Mouse (Mus musculus): ENCODE data around the gene Arcn1.

Gene Arcn1

DNA sequence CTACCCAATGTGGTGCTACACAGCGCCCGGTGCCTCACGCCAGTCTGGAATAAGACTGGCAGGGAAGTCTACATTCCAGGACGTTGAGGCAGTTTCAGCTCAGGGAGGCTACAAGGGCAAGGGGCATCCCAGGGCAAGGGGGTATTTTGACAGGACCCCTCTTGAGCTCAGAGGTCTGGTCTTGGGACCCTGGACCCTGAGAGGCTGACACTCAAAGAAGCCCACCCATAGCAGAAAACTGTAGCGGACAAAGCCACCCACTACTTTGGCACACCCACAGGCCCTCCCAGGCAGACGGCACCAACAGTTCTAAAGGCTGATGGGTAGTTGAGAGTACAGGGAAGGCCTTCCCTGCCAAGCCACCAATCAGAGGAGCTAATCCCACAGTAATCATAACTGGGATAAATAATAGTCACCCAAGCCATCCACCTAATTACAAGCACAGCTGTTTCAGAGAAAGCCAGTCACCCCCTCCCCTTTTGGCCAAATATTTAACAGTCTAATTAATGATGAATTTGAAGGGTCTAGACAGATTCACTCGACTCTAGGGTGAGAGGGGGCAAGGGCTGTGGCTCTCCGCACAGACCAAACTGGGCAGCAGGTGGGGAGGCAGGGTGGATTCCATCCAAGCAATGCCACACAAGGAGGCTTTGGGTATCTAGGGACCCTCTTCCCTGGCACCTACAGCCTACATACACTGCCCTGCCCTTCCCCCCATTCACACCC, 47.9 kb downstream of the Arcn1 start:
- no peak for DNase-seq (ENCODE audit: low spot score)

GRCm38 (mm10) chr9:44718937-44719631, 48.6 kb downstream of the Arcn1 start:
- no peak for DNase-seq (ENCODE audit: low spot score)

- DNase-seq (ENCODE audit: low spot score), result peak; percentile 79
These were observed 49.8 kb downstream of the Arcn1 start for GRCm38 (mm10) chr9:44717822-44718242.

DNA sequence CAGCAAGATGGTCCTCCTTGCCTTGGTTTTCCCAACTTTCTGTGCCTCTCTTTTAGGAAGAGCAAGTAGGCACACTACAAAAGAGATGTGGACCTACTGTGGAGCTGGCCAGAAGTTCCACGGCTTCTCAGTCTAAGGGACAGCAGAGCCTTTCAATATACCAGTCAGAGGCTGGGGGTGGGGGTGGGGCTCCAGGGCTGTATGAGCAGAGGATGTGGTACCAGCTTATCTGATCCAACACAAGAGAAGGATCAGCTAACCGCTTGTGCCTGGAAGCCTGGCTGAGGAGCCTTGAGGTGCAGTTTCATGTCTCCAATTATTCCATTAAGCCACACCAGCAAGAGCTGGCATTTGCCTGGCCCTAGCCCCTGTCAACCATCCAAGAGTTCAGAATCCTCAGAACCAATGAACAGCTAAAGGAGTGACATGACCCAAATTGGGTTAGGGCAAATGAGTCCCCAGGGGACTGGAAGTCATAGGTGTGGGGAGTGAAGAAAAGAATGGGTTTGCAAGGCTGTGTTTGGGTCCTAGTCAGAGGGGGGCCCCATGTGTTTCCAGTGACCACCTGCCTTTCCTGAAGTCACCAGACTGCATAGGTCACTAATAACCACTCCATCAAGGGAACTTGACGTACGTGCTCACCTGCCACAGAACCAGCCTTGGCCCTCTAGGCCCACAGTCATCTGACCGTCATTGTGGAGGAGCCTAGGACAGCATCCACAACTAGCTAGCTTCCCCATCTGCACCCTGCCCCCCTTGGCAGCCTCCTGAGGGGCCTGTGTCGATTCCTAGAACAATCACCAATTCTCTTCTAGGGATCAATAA, 50.4 kb downstream of the Arcn1 start:
- no peak for DNase-seq (ENCODE audit: low spot score)

- DNase-seq (ENCODE audit: low spot score), result no peak
These were observed 51.8 kb downstream of the Arcn1 start for GRCm38 (mm10) chr9:44715705-44716362.

DNA sequence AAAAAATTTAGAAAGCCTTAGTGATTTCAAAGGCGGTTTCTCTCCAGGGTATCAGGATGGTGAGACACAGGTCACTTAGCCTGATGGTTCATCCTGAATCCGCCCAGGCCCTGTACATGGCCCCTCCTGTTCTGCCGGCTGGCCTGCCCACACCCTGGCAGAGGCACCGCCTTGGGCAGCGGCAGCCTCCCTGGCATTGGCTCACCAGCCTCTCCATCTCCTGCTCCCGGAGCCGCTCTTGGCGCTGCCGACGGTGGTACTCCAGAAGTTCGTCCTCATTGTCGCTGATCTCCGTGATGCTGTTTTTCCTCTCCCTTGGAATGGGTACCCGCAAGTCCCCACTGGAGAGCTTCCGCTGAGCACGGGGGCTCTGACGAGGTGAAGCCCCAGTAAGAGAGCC, 52.5 kb downstream of the Arcn1 start:
- no peak for DNase-seq (ENCODE audit: low spot score)

DNA sequence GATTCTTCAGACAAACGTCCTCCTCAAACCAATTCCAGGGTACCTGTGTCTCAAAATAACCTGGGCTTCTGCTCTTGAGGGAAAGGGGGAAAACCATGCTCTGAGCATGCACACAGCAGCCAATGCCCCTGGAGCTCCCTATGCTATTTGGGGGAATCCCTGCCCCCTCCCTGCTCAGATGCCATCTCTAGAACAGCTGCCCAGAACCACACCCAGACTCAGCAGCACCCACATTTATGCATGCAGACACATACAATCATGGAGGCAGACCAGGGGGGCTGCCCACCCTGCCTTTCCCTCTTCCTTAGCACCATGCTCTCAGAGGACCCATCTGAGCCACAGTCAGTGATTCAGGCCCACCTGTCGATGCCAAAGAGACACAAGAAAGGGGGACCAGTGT, 54.1 kb downstream of the Arcn1 start:
- DNase-seq (ENCODE audit: low spot score), result no peak

DNA sequence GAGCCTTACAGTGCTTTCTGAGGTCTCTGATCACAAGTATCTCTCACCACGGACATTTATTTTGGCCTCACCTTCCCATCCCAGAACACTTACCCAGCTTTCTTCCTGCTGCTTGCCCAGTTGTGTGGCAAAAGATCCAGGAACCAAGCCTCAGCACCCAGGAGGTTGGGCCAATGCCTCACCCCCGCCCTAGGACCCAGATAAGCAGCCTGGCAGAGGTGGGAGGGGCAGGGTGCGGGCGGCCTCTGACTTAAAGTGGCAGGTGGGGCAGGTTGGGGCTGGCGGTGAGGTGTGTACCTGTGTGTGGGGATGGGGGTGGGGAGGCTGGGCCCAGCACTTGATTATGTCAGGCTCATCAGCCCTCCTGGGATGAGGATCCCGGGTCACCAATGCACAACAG, 54.6 kb downstream of the Arcn1 start:
- DNase-seq (ENCODE audit: low spot score), result no peak

DNA sequence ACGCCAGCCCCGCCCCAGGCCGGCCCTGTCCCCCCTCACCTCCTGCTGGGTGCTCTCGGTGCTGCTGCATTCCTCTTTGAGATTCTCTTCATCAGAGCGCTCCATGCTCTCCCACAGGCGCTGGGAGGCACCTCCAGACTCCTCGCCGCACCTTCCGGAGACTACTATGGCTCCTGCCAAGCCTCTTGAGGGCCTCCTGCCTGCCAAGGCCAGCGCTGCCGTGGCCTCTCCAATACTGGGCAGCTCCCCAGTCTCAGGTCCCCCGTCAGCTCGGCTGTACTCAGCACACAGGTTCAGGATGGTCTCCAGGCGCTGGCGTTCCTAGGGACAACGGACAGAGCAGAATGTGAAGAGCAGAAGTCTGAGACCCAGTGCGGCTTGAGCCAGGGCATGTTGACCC, 56.0 kb downstream of the Arcn1 start:
- no peak for DNase-seq (ENCODE audit: low spot score)

GRCm38 (mm10) chr9:44710213-44710612, 57.4 kb downstream of the Arcn1 start:
- no peak for DNase-seq (ENCODE audit: low spot score)

GRCm38 (mm10) chr9:44709600-44709999, 58.0 kb downstream of the Arcn1 start:
- no peak for DNase-seq (ENCODE audit: low spot score)

GRCm38 (mm10) chr9:44708925-44709324, 58.7 kb downstream of the Arcn1 start:
- no peak for DNase-seq (ENCODE audit: low spot score)

DNA sequence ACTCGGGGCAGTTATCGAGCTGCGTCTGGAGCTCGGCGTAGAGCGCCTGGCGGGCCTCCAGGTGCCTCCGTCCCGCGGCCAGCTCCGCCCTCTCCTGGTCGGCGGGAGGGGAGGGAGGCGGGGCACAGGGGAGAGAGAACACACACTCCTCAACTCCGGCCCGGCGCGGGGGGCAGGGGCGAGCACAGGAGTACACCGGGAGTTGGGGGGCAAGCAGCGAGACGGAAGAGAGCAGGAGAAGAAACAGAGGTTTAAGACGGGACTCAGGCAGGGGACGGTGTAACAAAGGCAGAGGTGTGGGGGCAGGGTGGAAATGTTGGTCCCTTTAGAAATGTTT, 59.2 kb downstream of the Arcn1 start:
- no peak for DNase-seq (ENCODE audit: low spot score)

GRCm38 (mm10) chr9:44707749-44708428, 59.8 kb downstream of the Arcn1 start:
- no peak for DNase-seq (ENCODE audit: low spot score)

DNA sequence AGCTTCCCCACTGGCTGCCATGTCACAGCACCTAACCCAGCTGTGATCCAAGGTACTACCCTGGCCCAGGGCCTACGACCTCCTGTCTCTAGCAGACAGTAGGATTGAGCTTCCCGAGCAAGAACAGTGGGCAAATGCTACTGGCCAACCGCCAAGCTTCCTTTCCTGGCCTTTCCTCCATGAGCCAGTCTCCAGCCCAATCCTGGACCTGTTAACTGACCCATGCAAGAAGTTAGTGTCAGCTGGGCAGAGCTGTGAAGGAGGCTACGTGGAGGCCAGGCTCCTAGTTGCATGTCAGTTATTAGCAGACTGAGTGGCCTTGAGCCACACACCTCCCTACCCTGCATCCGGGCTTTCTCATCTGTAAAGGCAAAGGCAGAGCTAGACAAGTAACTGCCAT, 67.9 kb downstream of the Arcn1 start:
- DNase-seq (ENCODE audit: low spot score), result no peak

- no peak for DNase-seq (ENCODE audit: low spot score)
These were observed 68.4 kb downstream of the Arcn1 start for GRCm38 (mm10) chr9:44699196-44699595.

DNA sequence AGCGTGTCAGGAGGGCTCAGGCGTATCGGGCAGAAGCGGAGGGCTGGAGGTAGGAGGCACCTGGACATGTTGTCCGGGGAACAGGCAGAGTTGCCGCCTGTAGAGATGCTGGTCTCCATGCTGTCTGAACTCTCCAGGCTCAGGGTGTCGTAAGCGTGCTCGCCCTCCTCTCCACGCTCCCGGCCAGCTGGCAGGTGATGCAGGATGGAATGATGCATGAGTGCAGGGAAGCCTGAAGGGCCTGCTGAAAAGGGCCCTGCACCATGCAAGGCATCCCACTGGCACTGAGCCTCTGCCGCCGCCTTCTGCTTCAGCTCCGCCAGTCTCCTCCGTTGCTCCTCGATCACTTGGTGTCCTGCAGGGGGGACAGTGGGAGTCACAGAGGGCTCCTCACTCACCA, 69.8 kb downstream of the Arcn1 start:
- DNase-seq (ENCODE audit: low spot score), result no peak

DNA sequence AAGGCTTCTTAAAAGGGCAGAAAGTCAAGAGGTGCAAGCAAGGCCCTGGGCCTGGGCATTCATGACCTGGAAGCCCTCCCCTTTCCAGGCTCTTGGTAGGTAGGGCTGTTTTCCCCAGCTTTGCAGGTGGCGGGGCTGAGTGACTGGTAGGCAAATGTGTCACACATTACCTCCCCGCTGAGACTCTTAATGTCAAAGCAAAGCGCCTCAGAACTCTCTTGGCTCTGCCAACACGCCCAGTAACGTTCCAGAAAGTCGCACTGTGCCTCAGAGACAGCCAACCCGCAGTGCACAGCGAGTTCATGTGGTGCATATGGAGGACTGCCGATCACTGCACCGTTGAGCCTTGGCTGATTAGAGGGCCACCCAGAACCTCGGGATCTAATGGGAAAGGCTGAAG, 74.6 kb downstream of the Arcn1 start:
- DNase-seq (ENCODE audit: low spot score), result no peak

- DNase-seq (ENCODE audit: low spot score), result peak; percentile 58
These were observed 75.7 kb downstream of the Arcn1 start for GRCm38 (mm10) chr9:44691671-44692520.
